Mouse (Mus musculus) effector memory CD4-positive, alpha-beta T cell, adult 7 months (primary cell): Measurements from ENCODE around the gene Ccl3. TPM values are rescaled to one million over a fixed set of nuclear protein-coding genes. Genes with fewer than 3 reads are reported as not detected.

Experiments used
- polyA plus RNA-seq: library from polyadenylated mRNA; unstranded; fragments of 100-300 nt; shearing (Covaris generic); gene quantifications from one replicate; pipeline ENCODE4 v1.2.1, GENCODE M21; 2017

Gene Ccl3
- polyA plus RNA-seq, result 45.8 TPM

GRCm38 (mm10) chr11:83649305-83649841, at the start of gene Ccl3:
Gene Ccl3 (minus strand): TSS chr11:83649355.

GRCm38 (mm10) chr11:83662204-83662603, 13.0 kb upstream of the Ccl3 start, which contains the start of gene Ccl4:
Gene Ccl4 (plus strand): TSS chr11:83662584.

GRCm38 (mm10) chr11:83645521-83645920, 3.6 kb downstream of the Ccl3 start, which contains the start of gene Rpl9-ps1:
Gene Rpl9-ps1 (minus strand): TSS chr11:83645621.

Other genes starting within 250 kb of the Ccl3 start
- gene Rasl10b, start 240.2 kb downstream of the Ccl3 start, polyA plus RNA-seq, result not detected
- 0.29 TPM for gene Gas2l2, start 219.9 kb downstream of the Ccl3 start, polyA plus RNA-seq
- 1.1 TPM for gene 1700020L24Rik, start 211.7 kb downstream of the Ccl3 start, polyA plus RNA-seq
- gene Mmp28, start 186.3 kb downstream of the Ccl3 start, polyA plus RNA-seq, result not detected
- gene Taf15, start 176.3 kb downstream of the Ccl3 start, polyA plus RNA-seq, result 21.3 TPM
- 1.3 TPM for gene Heatr9, start 127.2 kb downstream of the Ccl3 start, polyA plus RNA-seq
- 3,826 TPM for gene Ccl5, start 118.8 kb downstream of the Ccl3 start, polyA plus RNA-seq
- 1.7 TPM for gene Ccl9, start 70.7 kb downstream of the Ccl3 start, polyA plus RNA-seq
- not detected for gene Ccl6, start 56.3 kb downstream of the Ccl3 start, polyA plus RNA-seq
- not detected for gene Rpl9-ps1, start 3.7 kb downstream of the Ccl3 start, polyA plus RNA-seq
- gene Ccl4, start 13.2 kb upstream of the Ccl3 start, polyA plus RNA-seq, result 203 TPM
- gene Wfdc17, start 54.6 kb upstream of the Ccl3 start, polyA plus RNA-seq, result not detected
- not detected for gene Wfdc18, start 59.7 kb upstream of the Ccl3 start, polyA plus RNA-seq
- not detected for gene Wfdc21, start 97.6 kb upstream of the Ccl3 start, polyA plus RNA-seq
- gene Heatr6, start 104.3 kb upstream of the Ccl3 start, polyA plus RNA-seq, result 24.5 TPM
- gene Hnf1b, start 200.7 kb upstream of the Ccl3 start, polyA plus RNA-seq, result 0.32 TPM